ENCODE assay signal across 30 mouse cellular contexts in the genomic region with DNA sequence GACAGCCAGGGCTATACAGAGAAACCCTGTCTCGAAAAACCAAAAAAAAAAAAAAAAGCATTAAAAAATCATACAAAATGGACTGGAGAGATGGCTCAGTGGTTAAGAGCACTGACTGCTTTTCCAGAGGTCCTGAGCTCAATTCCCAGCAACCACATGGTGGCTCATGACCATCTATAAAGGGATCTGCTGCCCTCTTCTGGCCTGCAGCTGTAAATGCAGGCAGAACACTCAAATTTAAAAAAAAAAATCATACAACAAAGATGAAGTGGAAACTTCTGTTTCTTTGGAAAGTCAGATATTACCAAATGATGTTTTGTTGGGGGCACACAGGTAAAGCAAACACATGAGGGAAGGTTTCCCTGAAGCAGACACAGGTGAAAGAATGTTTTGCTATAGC. TPM values are rescaled to one million over a fixed set of nuclear protein-coding genes. Genes with fewer than 3 reads are reported as not detected.
DNase-seq lines count a peak whose midpoint lies in the region; ATAC-seq and TF ChIP-seq lines count a peak whose summit lies in the region.
"Not testable (repeated sequence)": the region's sequence is repeated elsewhere in the genome, so short reads cannot be mapped to it uniquely, and the experiment has no call there.
"Had no signal": no experiment of that assay in that cellular context is flagged by ENCODE, and none has a peak within 500 bp of the region (broad histone marks: within the 10 kb centered on the region; RNA-seq: fewer than 3 reads in every experiment).

No protein-coding gene starts in this region.

- H3K36me3 ChIP-seq in CH12.LX (replicated peaks in 1 of 2; ENCODE audit: control insufficient read depth in 1 of 2, insufficient read depth in 1 of 2, low read length in 1 of 2); intestine, postnatal 0 days (ENCODE audit: control insufficient read depth, insufficient read depth); liver, embryonic 14.5 days (replicated peaks; ENCODE audit: control insufficient read depth, insufficient read depth, low read depth); midbrain, postnatal 0 days (ENCODE audit: insufficient read depth, low read length): not testable (repeated sequence)

- peak; percentile 48 for TF ChIP-seq RAD21 in CH12.LX (IDR thresholded peaks at IDR 0.05; ENCODE audit: low read depth, low read length)

- not testable (repeated sequence) for H3K4me2 ChIP-seq in CH12.LX (ENCODE audit: insufficient read depth, low read depth, poor library complexity, severe bottlenecking); intestine, postnatal 0 days (replicated peaks; ENCODE audit: low read depth); liver, embryonic 14.5 days (ENCODE audit: low read depth); midbrain, postnatal 0 days (ENCODE audit: low read depth, low read length, poor library complexity, severe bottlenecking)

- not testable (repeated sequence) for H3K27me3 ChIP-seq in CH12.LX (replicated peaks); intestine, postnatal 0 days (replicated peaks; ENCODE audit: control insufficient read depth, insufficient read depth, low read length); liver, embryonic 14.5 days (ENCODE audit: control insufficient read depth, insufficient read depth, low read length); midbrain, postnatal 0 days (ENCODE audit: insufficient read depth, low read length)

- not testable (repeated sequence) for DNase-seq in CH12.LX (ENCODE audit: extremely low read depth); gastrocnemius, adult 2 months; liver, embryonic 14.5 days (ENCODE audit: low read depth in 3 of 3, low spot score in 3 of 3); midbrain, postnatal 0 days (ENCODE audit: low spot score)
- DNase-seq in NIH3T3 (ENCODE audit: low read depth), result peak; percentile 24

- not testable (repeated sequence) for ATAC-seq in intestine, postnatal 0 days; liver, embryonic 14.5 days (ENCODE audit: insufficient read depth); midbrain, postnatal 0 days (ENCODE audit: low FRiP score)

- H3K4me3 ChIP-seq in CH12.LX (replicated peaks in 1 of 3; ENCODE audit: low read depth in 2 of 3, low read length in 2 of 3, poor library complexity in 1 of 3); bone marrow, adult 2 months (replicated peaks; ENCODE audit: control insufficient read depth, low read depth, low read length); gastrocnemius, adult 2 months; intestine, postnatal 0 days (ENCODE audit: low read depth, low read length); liver, embryonic 14.5 days (ENCODE audit: insufficient read depth in 1 of 2, low read depth in 2 of 2, low read length in 2 of 2); midbrain, postnatal 0 days (ENCODE audit: low read depth, low read length): not testable (repeated sequence)

- in situ Hi-C loops in CH12.LX (cut with MboI; ENCODE audit: low pct_ligation_motif_present, low pct_unique_long_range_greater_than_20kb, low sequenced_read_pairs), result loop anchor here (10.0 to 25.0 kb wide), 2 partner anchors 233 to 351 kb away; partner anchors contain the start of gene Tsc22d3

- not testable (repeated sequence) for H3K27ac ChIP-seq in CH12.LX (ENCODE audit: insufficient read depth, low read depth); bone marrow, adult 2 months (ENCODE audit: control insufficient read depth, insufficient read depth, low read depth, low read length, poor library complexity); gastrocnemius, adult 2 months; intestine, postnatal 0 days (ENCODE audit: low read depth, low read length); liver, embryonic 14.5 days; midbrain, postnatal 0 days (ENCODE audit: low read depth, low read length)

- H3K79me2 ChIP-seq in CH12.LX (replicated peaks; ENCODE audit: control insufficient read depth, extremely low read depth, insufficient read depth, poor library complexity, severe bottlenecking), result not testable (repeated sequence)

- H3K9me3 ChIP-seq in CH12.LX (replicated peaks; ENCODE audit: low read length); intestine, postnatal 0 days (ENCODE audit: control insufficient read depth); liver, embryonic 14.5 days (ENCODE audit: control insufficient read depth, low read length); midbrain, postnatal 0 days (ENCODE audit: low read length): not testable (repeated sequence)

- TF ChIP-seq POLR2A in CH12.LX (IDR thresholded peaks at IDR 0.05; ENCODE audit: low read depth, low read length); bone marrow, adult 2 months (IDR thresholded peaks at IDR 0.05; ENCODE audit: borderline replicate concordance, control insufficient read depth, low read depth, low read length): not testable (repeated sequence)

- H3K9ac ChIP-seq in CH12.LX (ENCODE audit: insufficient read depth, low read depth); intestine, postnatal 0 days (ENCODE audit: low read depth, low read length); liver, embryonic 14.5 days (replicated peaks); midbrain, postnatal 0 days (replicated peaks; ENCODE audit: low read length, poor library complexity, severe bottlenecking): not testable (repeated sequence)

- TF ChIP-seq EP300 in CH12.LX (IDR thresholded peaks at IDR 0.05; ENCODE audit: low read length); liver, embryonic 14.5 days (IDR thresholded peaks at IDR 0.05; ENCODE audit: low read depth): not testable (repeated sequence)

- no CpG with 5 or more reads among the region's 1 CpGs for WGBS in bone marrow, adult 2 months
- WGBS in intestine, postnatal 0 days, result 63% methylated on average over 1 of the region's 1 CpGs
- WGBS in liver, embryonic 14.5 days (ENCODE audit: insufficient replicate concordance), result 40% methylated on average over 1 of the region's 1 CpGs
- WGBS in midbrain, postnatal 0 days, result no CpG with 5 or more reads among the region's 1 CpGs

- dilution Hi-C loops in CH12.LX (cut with MboI; ENCODE audit: extremely low pct_ligation_motif_present, extremely low pct_unique_long_range_greater_than_20kb, low sequenced_read_pairs), result not testable (repeated sequence)

- intact Hi-C loops in gastrocnemius, adult 2 months (cut with DNase I), result not testable (repeated sequence)

- not testable (repeated sequence) for H3K4me1 ChIP-seq in CH12.LX (ENCODE audit: control insufficient read depth in 1 of 2, insufficient read depth in 2 of 2); bone marrow, adult 2 months (ENCODE audit: control insufficient read depth, insufficient read depth, low read length); intestine, postnatal 0 days (replicated peaks; ENCODE audit: control insufficient read depth, insufficient read depth, low read length); liver, embryonic 14.5 days (replicated peaks; ENCODE audit: control insufficient read depth in 2 of 2, insufficient read depth in 2 of 2, low read length in 1 of 2); midbrain, postnatal 0 days (ENCODE audit: insufficient read depth, low read length)

- peak; percentile 18 to 62; a peak in 3 of 4 replicates for TF ChIP-seq CTCF in CH12.LX (conservative IDR thresholded peaks at IDR 0.05 in 1 of 2, IDR thresholded peaks at IDR 0.05 in 1 of 2; ENCODE audit: low read depth in 2 of 2, low read length in 2 of 2)
- TF ChIP-seq CTCF in bone marrow, adult 2 months (IDR thresholded peaks at IDR 0.05; ENCODE audit: control insufficient read depth, insufficient read depth, low read length), result peak; percentile 15; the same call in 1 of the 2 replicates
- TF ChIP-seq CTCF in gastrocnemius, adult 2 months (IDR thresholded peaks at IDR 0.05), result peak; percentile 55
- TF ChIP-seq CTCF in intestine, postnatal 0 days (IDR thresholded peaks at IDR 0.05; ENCODE audit: low read depth), result peak; percentile 55
- TF ChIP-seq CTCF in liver, embryonic 14.5 days (IDR thresholded peaks at IDR 0.05; ENCODE audit: low read depth), result peak; percentile 61
- peak; percentile 37 for TF ChIP-seq CTCF in midbrain, postnatal 0 days (IDR thresholded peaks at IDR 0.05)

TF ChIP-seq in CH12.LX, 34 proteins besides CTCF, POLR2A, EP300 and RAD21:
- TF ChIP-seq ZNF384 (IDR thresholded peaks at IDR 0.05; ENCODE audit: low read depth, low read length), result peak; percentile 79
- peak; percentile 41 for TF ChIP-seq SMC3 (IDR thresholded peaks at IDR 0.05; ENCODE audit: low read depth, low read length)
- peak; percentile 46; the same call in 1 of the 2 replicates for TF ChIP-seq MYC (IDR thresholded peaks at IDR 0.05; ENCODE audit: low read depth, low read length)
TF ChIP-seq in CH12.LX: peak in this region for 3; not testable (repeated sequence) for 31.

RNA-seq across cellular contexts. Expression of gene Tex13b, which starts 32.2 kb away (rescaled TPM):
- total RNA-seq in CH12.LX (2012; rRNA removed) (44.2 and 48.2 TPM in 2 replicates), CH12.LX (2014; rRNA removed) (77.9 and 99.4 TPM in 2 replicates)
- polyA plus RNA-seq in CH12.LX (2012; ENCODE audit: insufficient read length, low read depth), result 78.8 and 82.4 TPM in 2 replicates
- 0.75 and 1.6 TPM in 2 replicates for polyA plus RNA-seq in bone marrow, adult 2 months (2011; ENCODE audit: insufficient read depth, insufficient read length, low replicate concordance, missing spikeins)
- total RNA-seq in gastrocnemius, adult 2 months (2021), result not detected
- not detected in 2 replicates for polyA plus RNA-seq in intestine, postnatal 0 days (2015; fragmentation: Nextera tagmentation; extraction: Ambion mirVana)
- not detected in 2 replicates for polyA plus RNA-seq in liver, embryonic 14.5 days (2012; rRNA removed)
- polyA plus RNA-seq in liver, embryonic 14.5 days (2014; fragmentation: Nextera tagmentation; extraction: Ambion mirVana), result not detected in 2 replicates
- not detected in 2 replicates for total RNA-seq in midbrain, postnatal 0 days (2014; rRNA removed)
- polyA plus RNA-seq in midbrain, postnatal 0 days (2015; fragmentation: Nextera tagmentation; extraction: Ambion mirVana), result not detected in 2 replicates
- total RNA-seq: adrenal gland, postnatal 14 days; gastrocnemius, postnatal 14 days; granulocyte monocyte progenitor cell, adult 5-6 weeks; heart, postnatal 36 days; layer of hippocampus, adult 8-10 months; layer of hippocampus, postnatal 25 days; left cerebral cortex, postnatal 4 days; megakaryocyte progenitor cell, adult 5-6 weeks had no signal
- polyA plus RNA-seq: cerebellum, adult 2 months; embryonic facial prominence, embryonic 10.5 days; forebrain, embryonic 12.5 days; heart, embryonic 10.5 days; heart, embryonic 15.5 days; hindbrain, embryonic 12.5 days; limb, embryonic 14.5 days; liver, embryonic 12.5 days; lung, adult 2 months; midbrain, embryonic 11.5 days; midbrain, embryonic 16.5 days; myocyte; neural tube, embryonic 13.5 days; spleen, adult 2 months; thymus, postnatal 0 days had no signal

Comparison
In these comparisons a context has a peak if more than half of its experiments do, and no peak if none do; other contexts are left out.
1. RNA of gene Tex13b, which starts 32.2 kb away (polyA plus RNA-seq): 78.8 to 82.4 TPM in CH12.LX; 0.75 to 1.6 TPM in bone marrow, adult 2 months, not detected in intestine, postnatal 0 days, not detected in liver, embryonic 14.5 days and not detected in midbrain, postnatal 0 days; every median in the first group is over 10 times any median in the second.
2. Peak in every context shown above with its lines, with median percentiles within 50 percentile points of each other: CTCF ChIP-seq.